Mouse (Mus musculus): Measurements from ENCODE around the gene Trim9. TPM values are rescaled to one million over a fixed set of nuclear protein-coding genes. Genes with fewer than 3 reads are reported as not detected.
A peak's percentile ranks its signal among the peaks of the same experiment; 100 is the strongest.

Gene Trim9
- total RNA-seq, 2 experiments from 2014 or later, result 306 to 313 TPM

DNA sequence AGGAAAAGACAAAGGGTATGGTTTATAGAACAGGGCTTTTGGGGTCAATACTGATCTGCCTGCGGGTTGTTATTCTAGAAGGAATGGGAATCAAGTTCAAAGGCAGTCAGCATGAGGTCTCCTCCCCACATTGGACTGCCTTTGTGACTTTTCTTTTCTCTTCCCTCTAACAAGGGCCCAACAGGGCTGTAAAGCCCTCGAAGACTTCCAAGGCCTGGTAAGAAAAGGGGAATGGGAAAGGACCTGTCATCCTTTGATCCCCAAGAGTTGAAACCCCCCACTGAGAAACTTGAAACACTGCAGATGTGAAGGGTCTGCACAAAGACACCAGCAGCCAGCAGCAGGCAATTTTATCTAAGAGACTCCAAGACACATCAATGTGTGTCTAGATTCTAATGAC, 21.0 kb downstream of the Trim9 start:
- DNase-seq (ENCODE audit: low spot score in 2 of 2), result no peak

DNA sequence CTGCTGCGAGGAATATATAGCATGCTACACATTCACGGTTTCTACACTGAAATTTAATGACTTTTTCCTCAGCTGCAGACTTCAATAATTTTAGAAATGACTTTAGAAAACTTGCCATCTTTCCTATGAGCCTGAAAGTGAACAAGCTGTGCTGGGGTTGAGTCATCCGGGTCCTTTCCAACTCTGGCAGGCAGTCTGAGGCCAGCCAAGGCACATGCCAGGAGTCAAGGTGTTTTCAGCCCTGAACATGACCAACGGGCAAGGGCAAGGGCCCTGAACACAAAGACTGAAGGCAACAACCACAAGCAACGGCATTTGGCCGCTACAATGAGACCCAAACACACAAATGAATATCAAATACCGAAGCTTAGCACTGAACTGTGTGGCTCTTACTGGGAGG, 21.6 kb downstream of the Trim9 start:
- no peak for DNase-seq (ENCODE audit: low spot score in 2 of 2)

DNA sequence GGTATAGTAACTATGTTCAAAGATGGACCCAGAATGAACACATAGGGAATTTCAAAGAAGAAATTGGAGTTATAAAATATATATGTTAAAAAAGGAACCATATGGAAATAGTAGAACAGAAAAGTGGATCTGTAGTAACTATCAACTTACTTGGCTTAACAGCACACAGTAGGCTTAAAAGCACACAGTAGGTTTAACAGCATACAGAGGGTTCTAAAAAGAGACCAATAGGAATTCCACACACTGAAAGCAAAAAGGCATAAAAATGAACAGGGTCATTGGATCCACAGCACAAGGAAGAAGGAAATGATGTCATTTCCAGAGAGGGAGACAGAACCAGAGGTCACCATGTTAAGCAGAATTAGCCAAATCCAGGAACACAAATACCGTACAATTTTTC, 24.6 kb downstream of the Trim9 start:
- no peak for DNase-seq (ENCODE audit: low spot score in 2 of 2)

DNA sequence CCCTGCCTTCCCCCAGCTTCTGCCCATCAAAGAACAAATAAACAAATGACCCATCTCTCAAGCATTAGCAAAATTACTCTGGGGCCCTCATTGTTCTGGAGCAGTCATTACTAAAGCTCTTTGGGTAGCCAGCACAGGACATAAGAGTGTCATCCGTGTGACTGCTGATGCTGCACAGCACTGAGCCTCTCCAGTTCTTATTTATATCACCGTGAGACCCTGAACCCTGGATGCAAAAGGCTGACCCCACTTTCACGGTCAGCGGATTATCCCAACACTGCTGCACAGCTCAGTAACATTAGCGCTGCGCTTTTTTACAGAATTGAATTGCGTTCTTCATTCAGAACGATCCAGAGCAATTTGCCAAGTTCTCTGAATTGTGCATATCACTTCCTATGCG, 31.3 kb downstream of the Trim9 start:
- peak in 1 of 2 experiments; percentile 5 for DNase-seq (ENCODE audit: low spot score in 2 of 2)

DNA sequence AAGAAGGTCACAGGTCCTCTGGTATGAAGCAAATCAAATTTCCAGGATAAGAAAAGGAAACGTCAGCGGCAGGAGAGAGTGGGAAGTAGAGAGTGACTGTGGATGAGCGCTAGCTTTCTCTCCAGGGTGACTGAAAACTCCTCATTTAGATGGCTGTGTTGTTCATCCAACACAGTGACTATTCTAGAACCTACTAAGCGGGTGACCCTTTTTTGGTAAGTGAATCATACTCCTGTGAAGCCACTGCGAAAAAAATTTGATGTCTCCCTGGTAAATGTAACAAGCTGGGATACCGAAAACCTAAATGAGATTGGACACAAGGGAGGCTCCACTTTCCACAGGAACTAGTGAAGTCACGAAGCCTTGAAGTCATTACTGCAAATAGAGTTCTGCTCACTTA, 39.5 kb downstream of the Trim9 start:
- peak in 1 of 2 experiments; percentile 11 for DNase-seq (ENCODE audit: low spot score in 2 of 2)

DNA sequence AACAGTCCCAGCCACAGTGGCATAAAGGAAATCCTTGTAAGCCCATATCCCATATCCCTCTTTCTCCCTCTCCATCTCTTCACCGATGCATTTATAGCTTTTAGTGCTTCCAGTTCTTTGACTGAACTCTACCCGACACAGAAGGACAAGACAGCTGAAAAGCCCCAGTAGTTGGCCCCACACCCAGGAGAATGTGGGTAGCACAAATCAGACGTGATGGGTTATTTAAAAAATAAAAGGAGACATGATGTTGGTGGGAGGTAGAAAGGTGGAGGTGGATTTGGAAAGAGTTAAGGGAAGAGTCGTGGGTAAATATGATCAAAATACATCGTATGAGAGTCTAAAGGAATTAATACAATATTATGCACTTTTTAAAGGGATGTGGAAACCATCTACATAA, 40.4 kb downstream of the Trim9 start:
- DNase-seq (ENCODE audit: low spot score in 2 of 2), result peak in 1 of 2 experiments; percentile 48

DNA sequence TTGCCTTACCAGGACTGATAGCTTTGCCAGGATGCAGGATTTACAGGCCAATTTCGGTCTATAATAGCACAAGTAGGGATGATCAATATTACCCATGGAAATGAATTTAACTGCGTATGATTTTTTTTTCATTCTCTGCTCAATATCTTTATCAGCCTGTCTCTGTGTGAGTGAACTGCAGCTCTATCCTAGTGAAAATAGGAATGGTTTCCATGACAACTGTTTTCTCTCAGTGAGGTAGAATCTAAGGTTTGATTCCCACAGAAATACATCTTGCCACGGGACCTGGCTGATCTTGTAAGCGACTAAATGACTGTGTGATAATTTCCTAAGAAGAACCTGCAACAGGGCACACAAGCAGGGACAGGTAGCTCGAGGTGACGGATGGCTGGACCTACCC, 43.4 kb downstream of the Trim9 start:
- no peak for DNase-seq (ENCODE audit: low spot score in 2 of 2)

DNA sequence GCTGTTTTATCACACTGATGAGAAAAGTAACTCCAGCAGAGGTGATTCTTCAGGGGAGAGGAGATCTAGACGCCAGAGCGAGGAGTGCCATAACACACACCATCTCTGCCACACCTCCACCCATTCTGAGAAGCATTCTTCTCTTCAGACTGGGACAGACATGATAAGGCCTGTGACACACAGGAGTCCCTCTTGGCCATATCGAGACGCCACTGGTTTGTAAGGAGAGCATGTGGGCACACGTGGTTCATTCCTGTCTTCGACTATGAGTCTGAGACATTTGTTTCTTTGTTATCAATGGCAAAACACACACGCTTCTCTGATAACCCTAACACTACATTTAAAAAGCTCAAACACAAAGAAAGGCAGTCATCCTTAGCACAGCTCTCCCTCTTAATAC, 43.9 kb downstream of the Trim9 start:
- DNase-seq (ENCODE audit: low spot score in 2 of 2), result no peak

DNA sequence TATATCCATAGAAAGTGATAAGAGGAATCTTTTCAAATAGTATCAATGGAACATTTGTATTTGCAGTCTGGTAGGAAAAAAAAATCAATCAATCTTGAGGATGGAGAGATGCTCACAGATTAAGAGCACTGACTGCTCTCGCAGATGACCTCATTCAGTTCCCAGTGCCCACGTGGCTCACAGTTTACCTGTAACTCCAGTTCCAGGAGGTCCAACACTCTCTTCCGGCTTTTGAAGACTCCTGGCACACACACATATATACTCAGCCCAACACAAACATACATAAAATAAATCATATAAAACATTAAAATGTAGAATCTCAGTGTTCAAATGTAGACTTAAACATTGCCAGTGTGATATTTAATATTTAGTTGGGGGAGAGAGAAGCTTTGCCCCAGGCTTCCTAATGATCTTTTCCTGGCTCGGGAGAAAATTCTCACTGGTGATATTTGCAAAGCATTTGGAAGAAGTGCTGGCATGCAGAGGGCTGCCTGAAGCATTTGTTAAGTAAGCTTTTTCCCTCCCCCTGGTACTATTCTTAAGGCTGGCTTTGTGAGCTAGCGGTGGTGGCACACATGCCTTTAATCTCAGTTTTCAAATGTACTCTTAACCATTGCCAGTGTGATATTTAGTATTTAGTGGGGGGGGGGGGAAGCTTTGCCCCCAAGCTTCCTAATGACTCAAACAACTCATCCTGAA, 45.2 kb downstream of the Trim9 start:
- DNase-seq (ENCODE audit: low spot score in 2 of 2), result no peak

DNA sequence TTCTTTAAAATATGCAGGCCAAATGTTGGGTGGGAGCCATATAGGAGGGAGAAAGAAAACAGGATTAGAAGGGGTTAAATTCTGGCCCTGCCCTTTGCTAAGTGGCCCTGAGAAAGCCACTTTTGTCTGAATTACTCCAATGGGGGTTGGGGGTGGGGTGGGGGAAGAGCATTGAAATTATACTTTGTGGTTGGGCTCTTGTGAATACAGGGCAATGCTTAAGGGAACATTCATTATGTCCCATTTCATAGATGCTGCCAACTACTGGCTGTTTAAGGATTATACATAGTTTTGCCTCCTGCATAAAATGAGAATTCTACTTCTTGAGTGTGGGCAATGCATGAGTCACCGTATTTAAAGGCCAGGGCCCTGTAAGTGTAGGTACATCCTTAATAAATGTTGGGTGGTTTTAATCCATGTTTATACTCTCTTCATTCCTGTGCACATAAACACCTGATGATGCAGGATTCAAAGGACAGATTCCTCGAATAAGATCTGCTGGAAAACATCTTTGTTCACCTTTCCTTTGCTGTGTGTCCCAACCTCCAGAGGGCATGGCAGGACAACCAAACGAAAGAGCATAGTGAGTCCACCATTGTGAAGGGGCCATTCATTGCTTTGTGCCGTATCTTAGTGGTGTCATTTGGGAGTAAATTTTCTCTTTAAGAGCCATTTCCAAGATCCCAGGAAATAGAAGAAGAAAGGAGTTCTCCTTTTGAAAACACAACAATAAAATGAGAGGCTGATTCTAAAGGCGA, 53.3 kb downstream of the Trim9 start:
- DNase-seq (ENCODE audit: low spot score in 2 of 2), result no peak

DNA sequence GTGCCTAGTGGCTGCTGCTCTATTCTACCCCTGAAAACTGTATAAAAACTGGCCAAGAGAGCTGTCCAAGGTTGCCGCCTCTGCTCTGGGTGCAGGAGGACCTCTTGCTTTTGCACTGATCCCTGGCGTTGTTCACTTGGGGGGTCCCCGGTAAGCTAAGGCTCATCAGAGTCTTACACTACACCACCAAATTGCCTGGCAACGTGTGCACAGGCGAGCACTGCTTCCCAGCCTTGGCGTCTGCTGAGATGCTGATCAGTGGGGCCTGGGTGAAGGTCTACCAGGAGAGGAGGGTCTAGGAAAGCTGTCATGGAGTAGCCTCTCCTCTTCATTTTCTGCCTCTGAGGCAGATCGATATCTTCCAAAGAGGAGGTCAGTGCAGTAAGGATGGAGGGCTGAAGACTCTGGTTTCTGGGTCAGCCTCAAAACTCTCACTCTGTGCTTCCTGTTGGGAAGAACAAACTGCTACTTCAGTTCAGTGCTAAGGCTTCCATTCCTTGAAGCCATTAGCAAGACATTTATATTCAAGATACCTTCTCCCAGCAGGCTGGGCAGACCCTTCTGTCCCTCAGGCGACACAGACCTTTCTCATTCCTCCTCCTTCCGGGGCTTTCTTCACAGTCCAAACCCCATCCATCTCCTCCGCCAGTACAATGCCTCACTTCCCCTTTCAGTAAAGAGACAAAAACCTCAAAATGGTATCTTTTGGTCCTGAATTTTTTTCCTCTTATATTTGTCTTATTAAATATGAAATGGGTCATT, 54.1 kb downstream of the Trim9 start:
- no peak for DNase-seq (ENCODE audit: low spot score in 2 of 2)

DNA sequence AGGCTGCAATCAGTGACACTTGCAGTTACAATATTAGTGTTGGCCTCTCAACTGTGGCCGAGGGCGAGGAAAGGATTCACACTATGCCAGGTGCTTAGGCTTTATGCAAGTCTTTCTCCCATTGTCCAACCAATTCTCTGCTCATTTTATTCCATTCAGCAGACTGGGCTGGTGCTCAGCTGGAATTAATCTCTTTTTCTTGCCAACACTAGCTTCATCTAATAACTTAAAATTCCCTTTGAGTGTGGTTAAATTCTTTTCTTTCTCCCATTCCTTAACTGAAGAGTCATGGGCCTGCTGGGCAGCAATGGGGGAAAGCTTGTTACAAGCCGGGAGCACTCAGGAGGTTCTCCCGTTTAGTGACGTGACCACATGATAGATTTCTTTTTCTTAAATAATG, 61.9 kb downstream of the Trim9 start:
- DNase-seq (ENCODE audit: low spot score in 2 of 2), result no peak

DNA sequence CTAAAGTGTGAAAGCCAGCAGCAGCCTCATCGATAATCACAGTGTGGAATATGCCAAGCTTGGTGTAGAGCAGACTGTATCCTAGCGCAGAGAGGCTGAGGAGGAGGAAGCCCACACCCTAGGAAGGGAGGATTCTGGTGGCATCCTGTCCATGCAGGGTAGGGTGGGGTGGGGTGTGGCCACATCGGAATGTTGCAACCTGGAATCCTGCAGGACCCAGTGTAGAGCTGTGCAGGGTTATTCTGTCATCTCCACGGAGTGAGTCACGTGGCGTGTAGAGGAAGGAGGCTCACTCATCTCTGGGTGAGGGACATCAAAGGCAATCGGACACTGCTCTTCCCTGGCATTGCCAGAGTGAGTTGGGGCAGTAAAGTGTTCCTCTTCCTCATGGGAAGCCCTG, 62.4 kb downstream of the Trim9 start:
- no peak for DNase-seq (ENCODE audit: low spot score in 2 of 2)

DNA sequence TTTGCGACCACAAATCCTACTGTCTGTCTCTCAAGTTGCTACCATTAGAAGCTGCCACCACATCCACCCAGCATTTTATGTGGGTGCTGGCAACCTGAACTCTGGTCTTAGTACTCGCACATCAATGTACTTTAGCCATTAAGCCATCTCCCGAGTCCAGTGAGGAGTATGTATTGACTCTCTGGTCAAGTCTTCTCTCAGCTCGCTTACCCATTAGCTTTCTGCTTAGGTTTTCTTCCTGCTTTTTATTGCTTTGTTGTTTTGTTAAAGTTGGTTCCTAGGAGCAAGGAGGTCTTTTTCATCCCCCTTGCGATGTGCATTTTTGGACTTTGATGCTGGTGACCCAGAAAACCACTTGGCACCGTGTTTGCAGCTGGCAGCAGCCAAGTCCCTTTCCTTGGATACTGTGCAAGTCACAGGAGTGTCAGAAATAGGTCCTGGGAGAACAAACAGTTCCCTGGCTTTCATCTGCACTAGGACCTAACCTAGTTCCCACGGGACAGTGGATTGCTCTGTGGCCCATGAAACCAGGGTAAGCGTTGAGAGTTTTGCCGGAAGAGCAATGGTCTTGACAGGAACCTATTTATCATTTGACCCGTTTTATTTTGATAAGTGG, 64.2 kb downstream of the Trim9 start:
- DNase-seq (ENCODE audit: low spot score in 2 of 2), result peak in 1 of 2 experiments; percentile 62

DNA sequence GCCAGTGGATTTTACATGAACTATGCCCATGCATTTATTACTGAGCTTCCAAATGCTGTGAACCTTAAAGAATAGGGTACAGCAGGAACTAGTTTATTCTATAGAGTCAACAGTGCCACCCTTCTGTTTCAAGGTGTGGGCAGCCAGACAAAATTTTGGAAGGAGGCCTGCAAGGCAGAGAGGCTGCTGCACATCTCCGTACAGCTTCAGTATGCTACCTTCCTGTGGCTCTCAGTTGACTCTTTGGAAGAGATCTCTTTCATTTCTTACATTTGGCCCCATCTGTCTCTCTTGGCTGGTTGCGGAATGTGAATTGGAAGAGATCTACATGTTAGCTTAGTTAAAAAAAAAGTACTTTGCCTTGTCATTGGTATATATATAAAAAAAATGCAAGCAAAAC, 66.5 kb downstream of the Trim9 start:
- no peak for DNase-seq (ENCODE audit: low spot score in 2 of 2)

DNA sequence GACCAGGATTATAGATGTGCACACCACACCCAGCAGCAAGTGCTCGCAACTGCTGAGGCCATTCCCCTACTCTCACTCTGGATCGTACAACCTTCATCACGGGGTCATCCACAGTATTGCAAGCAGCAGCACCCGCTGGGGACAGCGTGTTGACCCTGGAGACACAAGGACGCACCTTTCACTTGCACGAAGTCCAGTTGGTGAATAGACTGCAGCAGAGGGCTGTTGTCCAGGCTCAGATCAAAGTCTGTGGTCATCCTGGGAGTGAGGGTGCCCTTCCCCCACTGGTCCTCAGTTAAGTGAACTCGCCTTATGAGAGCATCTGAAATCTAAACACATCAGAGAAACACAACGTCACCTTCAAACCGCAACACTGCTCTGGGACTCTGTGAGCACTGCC, 67.0 kb downstream of the Trim9 start:
- no peak for DNase-seq (ENCODE audit: low spot score in 2 of 2)

DNA sequence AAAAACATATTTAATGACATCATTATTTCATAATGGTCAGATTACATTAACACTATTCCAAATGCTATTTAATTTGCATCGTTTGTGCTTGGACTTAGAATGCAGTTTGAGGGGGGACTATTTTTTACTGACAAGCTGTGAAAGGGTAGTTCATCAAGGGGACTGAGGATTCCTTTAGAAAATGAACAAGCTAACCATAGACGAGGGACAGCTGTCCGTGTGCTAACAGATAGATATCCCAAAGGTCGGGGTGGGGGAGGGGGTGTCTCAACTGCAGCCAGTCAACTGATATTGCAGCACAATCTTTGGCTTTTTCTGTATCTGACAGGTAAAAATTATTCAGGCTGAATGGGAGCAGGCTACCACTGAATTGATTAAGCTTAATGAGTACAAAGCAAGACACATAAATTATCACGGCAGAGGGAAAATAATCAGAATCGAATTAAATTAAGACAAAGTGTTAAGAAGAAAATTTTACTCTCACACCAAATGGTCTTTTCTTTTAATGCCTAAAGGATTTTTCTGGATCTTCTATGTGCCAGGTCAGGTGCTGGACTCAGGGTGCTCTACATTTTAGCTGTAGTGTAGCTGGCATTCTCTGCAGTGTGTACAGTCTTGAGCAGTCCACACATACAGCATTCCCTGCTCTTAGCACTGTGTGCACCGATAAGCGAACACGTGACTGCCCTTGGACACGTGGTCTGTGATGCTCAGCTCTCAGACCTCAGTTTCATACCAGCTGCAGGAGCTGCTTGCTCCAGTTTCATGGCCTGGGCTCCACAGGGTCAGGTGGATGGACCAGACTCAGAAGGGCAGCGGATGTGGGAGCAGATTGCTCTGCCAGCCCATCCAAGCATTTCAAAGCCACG, 70.1 kb downstream of the Trim9 start:
- no peak for DNase-seq (ENCODE audit: low spot score in 2 of 2)

DNA sequence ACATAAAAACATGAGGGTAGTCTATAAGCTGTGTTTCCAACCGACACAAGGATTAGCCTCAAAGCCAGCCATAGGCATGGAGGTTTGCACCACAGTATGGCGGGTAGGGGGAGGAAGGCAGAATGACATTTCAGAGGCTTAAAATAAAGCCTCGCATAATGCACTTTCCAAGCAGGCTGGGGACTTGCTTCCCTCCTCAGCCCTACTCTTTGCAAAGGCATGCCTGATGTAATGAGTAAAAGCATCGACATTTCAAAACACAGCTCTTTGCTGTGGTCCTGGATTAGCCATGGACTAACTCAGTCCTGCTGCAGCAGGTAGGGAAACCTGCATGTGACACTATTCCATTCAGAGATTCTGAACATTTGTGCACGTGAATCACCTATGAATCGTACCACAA, 77.7 kb downstream of the Trim9 start:
- no peak for DNase-seq (ENCODE audit: low spot score in 2 of 2)

DNA sequence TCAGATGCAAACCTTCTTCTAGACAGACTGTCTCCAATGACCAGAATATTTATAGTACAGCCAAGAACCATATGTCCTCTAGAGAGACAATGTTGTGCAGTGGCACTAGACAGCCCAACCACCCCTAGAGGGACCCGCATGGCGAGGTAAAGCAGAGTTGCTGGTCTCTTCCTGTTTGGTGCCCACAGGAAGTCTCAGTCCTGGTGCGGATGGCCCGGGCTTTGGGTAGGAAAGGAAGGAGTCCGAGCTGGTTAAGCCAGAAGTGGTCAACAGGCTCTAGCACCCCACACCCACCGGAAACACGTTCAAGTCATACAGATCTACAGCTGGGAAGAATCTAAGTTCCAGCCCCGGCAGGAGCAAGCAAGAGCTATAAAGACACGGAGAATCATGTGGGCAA, 80.1 kb downstream of the Trim9 start:
- DNase-seq (ENCODE audit: low spot score in 2 of 2), result no peak

DNA sequence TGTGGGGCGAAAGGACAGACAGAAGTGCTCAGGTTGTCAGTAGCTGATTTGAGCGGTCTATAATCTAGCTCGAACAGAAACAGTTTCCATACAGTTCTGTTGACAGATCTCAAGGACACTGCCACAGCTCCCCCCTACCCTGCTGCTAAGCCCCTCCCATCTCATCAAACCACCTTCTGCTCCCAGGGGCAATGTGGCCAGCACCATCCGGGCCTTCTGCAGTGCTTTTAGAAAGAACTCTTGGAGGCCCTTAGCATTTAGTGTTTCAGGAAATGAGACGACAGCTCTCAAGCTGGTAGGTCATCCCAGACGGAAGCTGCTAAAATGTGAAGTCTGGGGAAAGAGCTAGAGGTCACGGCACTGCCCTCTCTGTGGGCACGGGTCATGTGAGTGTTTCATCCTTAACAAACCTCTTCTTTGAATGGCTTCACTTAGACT, 80.9 kb downstream of the Trim9 start:
- no peak for DNase-seq (ENCODE audit: low spot score in 2 of 2)

DNA sequence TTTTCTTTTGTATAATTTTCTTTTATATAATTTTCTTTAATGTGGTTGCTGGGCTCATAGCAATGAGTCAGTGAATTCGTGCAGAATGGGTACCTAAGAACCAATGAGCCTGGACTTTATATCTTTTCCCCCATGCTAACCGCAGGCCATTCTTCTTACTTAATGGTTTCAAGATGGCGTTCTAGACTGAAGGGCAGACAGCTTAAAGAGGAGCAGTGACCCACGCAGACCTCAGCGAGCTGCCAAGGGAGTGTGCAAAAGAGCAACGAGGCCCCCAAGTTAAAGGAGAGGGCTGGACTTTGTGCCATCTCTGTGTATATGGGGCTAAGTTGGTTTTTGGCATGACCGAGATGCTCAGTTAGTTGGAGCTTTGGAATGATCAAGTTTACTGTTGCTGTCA, 83.7 kb downstream of the Trim9 start:
- DNase-seq (ENCODE audit: low spot score in 2 of 2), result no peak
